Mouse (Mus musculus) right cerebral cortex, postnatal 4 days (tissue): ENCODE measurements around the gene Gm9945.

Experiments
- DNase-seq: peaks from one replicate; pipeline ENCODE4 v3.0.0-alpha.2; 2022

Gm9945 gene

GRCm38 (mm10) chr11:53479783-53480301 is at the start of gene Gm9945, which contains the start of gene Sowaha:
Gene Gm9945, plus strand, starts transcription at chr11:53480166.
Gene Sowaha, minus strand, starts transcription at chr11:53480274.
- DNase-seq, result peak; percentile 45

GRCm38 (mm10) chr11:53430300-53430669 is 49.7 kb upstream of the Gm9945 start:
- peak; percentile 31 for DNase-seq

- DNase-seq, result peak; percentile 98
Measured at GRCm38 (mm10) chr11:53430670-53431346, 49.2 kb upstream of the Gm9945 start, which contains the start of the genes Uqcrq and Gdf9. Gene Uqcrq, minus strand, starts transcription at chr11:53430831. Gene Gdf9, plus strand, starts transcription at chr11:53431023.

- DNase-seq, result no peak
Measured at GRCm38 (mm10) chr11:53431347-53432056, 48.5 kb upstream of the Gm9945 start.

- no peak for DNase-seq
Measured at GRCm38 (mm10) chr11:53433057-53433456, 46.9 kb upstream of the Gm9945 start.

- DNase-seq, result no peak
Measured at GRCm38 (mm10) chr11:53435504-53435903, 44.5 kb upstream of the Gm9945 start.

- no peak for DNase-seq
Measured at GRCm38 (mm10) chr11:53436338-53436737, 43.6 kb upstream of the Gm9945 start.

GRCm38 (mm10) chr11:53441921-53442320 is 38.0 kb upstream of the Gm9945 start:
- no peak for DNase-seq

GRCm38 (mm10) chr11:53443861-53444260 is 36.1 kb upstream of the Gm9945 start:
- no peak for DNase-seq

- DNase-seq, result no peak
Measured at GRCm38 (mm10) chr11:53445562-53445961, 34.4 kb upstream of the Gm9945 start.

GRCm38 (mm10) chr11:53446183-53446582 is 33.8 kb upstream of the Gm9945 start:
- no peak for DNase-seq

GRCm38 (mm10) chr11:53447996-53448395 is 32.0 kb upstream of the Gm9945 start:
- no peak for DNase-seq

GRCm38 (mm10) chr11:53448529-53448928 is 31.4 kb upstream of the Gm9945 start:
- DNase-seq, result no peak

- DNase-seq, result no peak
Measured at GRCm38 (mm10) chr11:53450070-53450705, 29.8 kb upstream of the Gm9945 start.

GRCm38 (mm10) chr11:53451361-53451760 is 28.6 kb upstream of the Gm9945 start:
- DNase-seq, result no peak

GRCm38 (mm10) chr11:53452396-53452795 is 27.6 kb upstream of the Gm9945 start:
- DNase-seq, result no peak

- DNase-seq, result no peak
Measured at GRCm38 (mm10) chr11:53453031-53453430, 26.9 kb upstream of the Gm9945 start.

GRCm38 (mm10) chr11:53456474-53457371 is 23.2 kb upstream of the Gm9945 start, which contains the start of the genes Gm10447 and Shroom1:
Gene Gm10447, minus strand, starts transcription at chr11:53457110.
Gene Shroom1, plus strand, starts transcription at chr11:53457205.
- DNase-seq, result no peak

- DNase-seq, result no peak
Measured at GRCm38 (mm10) chr11:53457372-53457954, 22.5 kb upstream of the Gm9945 start.

GRCm38 (mm10) chr11:53458996-53459395 is 21.0 kb upstream of the Gm9945 start:
- DNase-seq, result no peak

GRCm38 (mm10) chr11:53460192-53460591 is 19.8 kb upstream of the Gm9945 start:
- DNase-seq, result no peak

GRCm38 (mm10) chr11:53461727-53462126 is 18.2 kb upstream of the Gm9945 start:
- no peak for DNase-seq
